Mouse (Mus musculus): ENCODE data around the gene Mtus2. TPM values are rescaled to one million over a fixed set of nuclear protein-coding genes. Genes with fewer than 3 reads are reported as not detected.
A peak's percentile ranks its signal among the peaks of the same experiment; 100 is the strongest.

Gene Mtus2
- total and polyA plus RNA-seq, 3 experiments, result 0.08 TPM; not detected in 2

DNA sequence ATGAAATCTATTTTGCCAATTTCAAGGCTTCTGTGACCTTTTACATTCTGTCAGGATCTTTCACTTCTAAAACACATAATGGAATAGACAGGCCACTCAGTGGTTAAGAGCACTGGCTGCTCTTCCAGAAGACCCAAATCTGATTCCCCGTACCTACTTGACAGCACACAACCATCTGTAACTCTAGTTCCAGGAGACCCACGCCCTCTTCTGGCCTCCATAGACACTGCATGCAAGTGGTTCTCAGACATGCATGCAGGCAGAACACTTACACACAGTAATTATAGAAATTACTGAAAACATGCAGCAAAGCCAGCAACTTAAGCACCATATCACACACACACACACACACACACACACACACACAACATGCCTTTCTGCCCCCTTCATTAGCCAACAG, 355.3 kb downstream of the Mtus2 start:
- no peaks in the 10 kb centered on the region for H3K36me3 ChIP-seq (ENCODE audit: control insufficient read depth in 1 of 2, insufficient read depth in 2 of 2, low read length in 2 of 2)
- TF ChIP-seq CTCF (IDR thresholded peaks at IDR 0.05 in 2 of 3, conservative IDR thresholded peaks at IDR 0.05 in 1 of 3; ENCODE audit: control insufficient read depth in 1 of 3, insufficient read depth in 1 of 3, low read depth in 2 of 3, low read length in 3 of 3, poor library complexity in 1 of 3, severe bottlenecking in 1 of 3) (peak; percentile 16 to 43 (median 33); a peak in 3 of 6 replicates), HCFC1 (IDR thresholded peaks at IDR 0.05; ENCODE audit: low read depth, low read length) (no peak), RCOR1 (IDR thresholded peaks at IDR 0.05; ENCODE audit: low read depth, low read length) (no peak), SMC3 (IDR thresholded peaks at IDR 0.05; ENCODE audit: low read depth, low read length) (peak; percentile 13; the same call in 1 of the 2 replicates), ZKSCAN1 (IDR thresholded peaks at IDR 0.05; ENCODE audit: low read depth, low read length) (no peak), RAD21 (IDR thresholded peaks at IDR 0.05; ENCODE audit: low read depth, low read length) (no peak; the same call in 1 of the 2 replicates), NRF1 (IDR thresholded peaks at IDR 0.05; ENCODE audit: insufficient read depth, low read depth, low read length, poor library complexity, severe bottlenecking) (no peak), MEF2A (IDR thresholded peaks at IDR 0.05; ENCODE audit: extremely low read depth, insufficient replicate concordance, low read depth, low read length, poor library complexity, severe bottlenecking) (no peak), EP300 (IDR thresholded peaks at IDR 0.05; ENCODE audit: low read depth in 1 of 2, low read length in 2 of 2) (no peak), MAZ (IDR thresholded peaks at IDR 0.05; ENCODE audit: low read depth, low read length) (no peak)
- no peak overlapping the region for H3K9ac ChIP-seq (ENCODE audit: control insufficient read depth, low read depth, low read length, poor library complexity, severe bottlenecking)
- H3K4me1 ChIP-seq (ENCODE audit: control insufficient read depth in 1 of 2, insufficient read depth in 2 of 2, low read length in 2 of 2), result peaks cover 0 to 5% of the 10 kb centered on the region in 2 experiments; a peak in 1 of 4 replicates
- H3K27ac ChIP-seq (ENCODE audit: control insufficient read depth, low read depth, low read length), result no peak overlapping the region
- DNase-seq (ENCODE audit: low read depth, low spot score), result no peak
- H3K4me3 ChIP-seq (ENCODE audit: control insufficient read depth in 1 of 2, insufficient read depth in 1 of 2, low read depth in 2 of 2, low read length in 2 of 2), result no peak overlapping the region
- no peaks in the 10 kb centered on the region for H3K27me3 ChIP-seq (ENCODE audit: control insufficient read depth in 1 of 2, insufficient read depth in 2 of 2, low read length in 2 of 2)
- no peaks in the 10 kb centered on the region for H3K9me3 ChIP-seq (replicated peaks; ENCODE audit: insufficient read depth, low read length)
- H3K79me2 ChIP-seq (ENCODE audit: control insufficient read depth, insufficient read depth, low read length, poor library complexity), result no peaks in the 10 kb centered on the region

DNA sequence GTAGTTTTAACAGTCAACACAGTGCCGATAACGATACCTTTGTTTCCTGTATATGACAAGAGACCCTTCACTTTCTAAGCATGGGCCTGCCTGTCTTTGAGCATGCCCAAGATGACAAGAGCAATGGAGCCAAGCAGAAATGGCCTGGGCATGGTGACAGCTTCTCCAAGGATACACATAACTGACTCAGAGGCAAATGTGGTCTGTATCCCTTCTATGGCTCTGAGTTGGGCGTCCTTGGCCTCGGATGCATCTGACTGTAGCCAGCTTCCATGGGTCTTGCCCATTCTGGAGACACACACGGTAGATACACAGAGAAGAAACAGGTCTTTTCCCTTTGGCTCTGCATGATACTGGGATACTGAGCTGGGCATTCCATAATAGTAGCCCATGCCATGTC, 357.8 kb downstream of the Mtus2 start:
- no peaks in the 10 kb centered on the region for H3K9me3 ChIP-seq (replicated peaks; ENCODE audit: insufficient read depth, low read length)

More for the DNA sequence above, 357.8 kb downstream of the Mtus2 start:
- Histone ChIP-seq H3K27ac (ENCODE audit: control insufficient read depth, low read depth, low read length) (no peak overlapping the region), H3K9ac (ENCODE audit: control insufficient read depth, low read depth, low read length, poor library complexity, severe bottlenecking) (no peak overlapping the region), H3K4me1 (ENCODE audit: control insufficient read depth in 1 of 2, insufficient read depth in 2 of 2, low read length in 2 of 2) (peaks cover 0 to 5% of the 10 kb centered on the region in 2 experiments; a peak in 1 of 4 replicates), H3K79me2 (ENCODE audit: control insufficient read depth, insufficient read depth, low read length, poor library complexity) (no peaks in the 10 kb centered on the region), H3K4me3 (ENCODE audit: control insufficient read depth in 1 of 2, insufficient read depth in 1 of 2, low read depth in 2 of 2, low read length in 2 of 2) (no peak overlapping the region), H3K27me3 (ENCODE audit: control insufficient read depth in 1 of 2, insufficient read depth in 2 of 2, low read length in 2 of 2) (no peaks in the 10 kb centered on the region), H3K36me3 (ENCODE audit: control insufficient read depth in 1 of 2, insufficient read depth in 2 of 2, low read length in 2 of 2) (no peaks in the 10 kb centered on the region)
- TF ChIP-seq MYC (IDR thresholded peaks at IDR 0.05; ENCODE audit: low read depth, low read length), result no peak
- TF ChIP-seq SMC3 (IDR thresholded peaks at IDR 0.05; ENCODE audit: low read depth, low read length), result no peak
- TF ChIP-seq RCOR1 (IDR thresholded peaks at IDR 0.05; ENCODE audit: low read depth, low read length), result no peak
- TF ChIP-seq GATA1 (IDR thresholded peaks at IDR 0.05; ENCODE audit: low read depth, low read length), result no peak
- no peak for TF ChIP-seq ETS1 (IDR thresholded peaks at IDR 0.05; ENCODE audit: low read depth, low read length)
- TF ChIP-seq E2F4 (IDR thresholded peaks at IDR 0.05; ENCODE audit: borderline replicate concordance, low read depth, low read length), result no peak
- no peak for TF ChIP-seq TCF12 (IDR thresholded peaks at IDR 0.05; ENCODE audit: low read depth, low read length)
- TF ChIP-seq KAT2A (conservative IDR thresholded peaks at IDR 0.05; ENCODE audit: low read depth, low read length), result no peak
- no peak for TF ChIP-seq CHD2 (IDR thresholded peaks at IDR 0.05; ENCODE audit: low read length)
- no peak for TF ChIP-seq NELFE (IDR thresholded peaks at IDR 0.05; ENCODE audit: low read depth, low read length)
- no peak for TF ChIP-seq GABPA (IDR thresholded peaks at IDR 0.05; ENCODE audit: low read depth, low read length)
- TF ChIP-seq TAL1 (IDR thresholded peaks at IDR 0.05; ENCODE audit: low read length), result no peak
- no peak for TF ChIP-seq CTCF (IDR thresholded peaks at IDR 0.05 in 2 of 3, conservative IDR thresholded peaks at IDR 0.05 in 1 of 3; ENCODE audit: control insufficient read depth in 1 of 3, insufficient read depth in 1 of 3, low read depth in 2 of 3, low read length in 3 of 3, poor library complexity in 1 of 3, severe bottlenecking in 1 of 3)
- TF ChIP-seq MAZ (IDR thresholded peaks at IDR 0.05; ENCODE audit: low read depth, low read length), result no peak
- TF ChIP-seq SIN3A (IDR thresholded peaks at IDR 0.05; ENCODE audit: low read length), result no peak
- no peak for TF ChIP-seq CHD1 (IDR thresholded peaks at IDR 0.05; ENCODE audit: low read depth, low read length)
- no peak for DNase-seq (ENCODE audit: low read depth, low spot score)
